Mouse (Mus musculus) A20 (cell line): Measurements from ENCODE around the gene Rpl13a.
A peak's percentile ranks its signal among the peaks of the same experiment; 100 is the strongest.

ENCODE experiments used
- DNase-seq: peaks from one replicate; pipeline ENCODE4 v3.0.0-alpha.2; 2011; ENCODE audit warnings: low read depth, low spot score

The Rpl13a gene

DNA sequence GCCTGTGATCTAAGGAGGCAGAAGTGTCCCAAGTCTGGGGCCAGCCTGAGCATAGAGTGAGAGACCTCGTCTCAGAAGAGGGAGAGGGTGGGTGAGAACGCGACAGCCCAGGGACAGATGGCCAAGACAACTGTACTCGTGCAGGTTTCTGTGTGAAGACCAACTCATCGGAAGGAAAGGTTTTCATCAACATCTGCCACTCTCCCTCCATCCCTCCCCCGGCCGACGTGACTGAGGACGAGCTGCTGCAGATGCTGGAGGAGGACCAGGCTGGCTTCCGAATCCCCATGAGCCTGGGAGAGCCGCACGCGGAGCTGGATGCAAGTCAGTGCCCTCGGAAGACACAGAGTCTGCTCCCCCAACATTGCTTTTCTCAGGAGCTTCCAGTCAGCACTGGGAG lies 28.9 kb upstream of the Rpl13a start:
- no peak for DNase-seq

DNA sequence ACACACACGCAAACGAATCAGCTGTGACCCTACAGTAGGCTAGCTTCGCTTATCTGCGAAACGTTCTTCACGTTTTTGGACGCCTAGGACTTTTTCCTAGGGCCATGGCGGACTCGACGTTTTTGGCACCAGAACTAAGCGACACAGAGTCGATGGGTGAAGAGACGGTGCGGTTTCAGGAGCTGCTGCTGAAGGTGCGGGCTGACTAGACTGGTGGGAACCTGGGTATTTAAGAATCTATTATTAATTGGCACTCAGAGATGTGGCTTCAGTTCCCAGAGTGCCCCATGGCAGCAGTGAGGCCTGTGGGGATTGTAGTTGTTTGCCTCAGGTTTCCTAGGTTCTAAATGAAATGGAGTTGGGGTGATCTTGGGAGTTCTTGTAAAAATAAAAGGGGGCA lies 27.6 kb upstream of the Rpl13a start:
- DNase-seq, result no peak

DNA sequence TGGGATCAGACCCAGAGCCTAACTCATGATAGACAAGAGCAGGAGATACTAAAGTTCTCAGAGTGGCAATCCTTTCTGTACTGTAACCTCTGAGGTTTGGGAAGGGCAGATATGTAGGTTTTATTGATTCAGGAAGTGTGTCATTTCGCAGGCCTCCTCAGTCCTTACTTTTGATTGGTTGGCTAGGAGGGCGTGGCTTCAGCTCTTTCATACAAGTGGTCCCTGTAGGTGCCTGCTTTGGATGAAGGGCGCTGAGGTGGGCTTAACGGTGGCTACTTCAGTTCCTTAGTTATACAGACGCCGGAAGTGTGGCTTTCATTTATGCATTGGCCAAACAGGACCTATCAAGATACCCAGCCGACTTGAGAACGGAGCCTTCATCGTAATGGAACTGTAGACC lies 27.0 kb upstream of the Rpl13a start:
- no peak for DNase-seq

DNA sequence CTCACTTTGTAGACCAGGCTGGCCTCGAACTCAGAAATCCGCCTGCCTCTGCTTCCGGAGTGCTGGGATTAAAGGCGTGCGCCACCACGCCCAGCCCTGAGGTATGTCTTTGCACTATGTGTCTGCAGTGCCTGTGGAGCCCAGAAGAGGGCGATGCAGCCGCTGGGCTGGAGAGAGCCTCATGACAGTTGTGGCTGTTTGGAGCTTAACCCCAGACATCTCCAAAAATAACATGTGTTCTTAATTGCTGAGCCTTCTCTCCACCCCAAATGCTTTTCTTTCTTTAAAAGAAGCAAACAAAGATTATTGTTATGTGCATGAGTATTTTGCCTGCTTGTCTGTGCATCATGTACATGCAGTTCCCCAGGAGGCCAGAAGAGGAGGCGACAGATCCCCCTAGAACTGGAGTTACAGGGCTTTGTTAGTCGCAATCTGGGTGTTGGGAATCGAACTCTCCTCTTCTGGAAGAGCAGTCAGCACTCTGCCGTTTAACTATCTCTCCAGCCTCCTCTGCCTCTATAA lies 26.5 kb upstream of the Rpl13a start:
- peak; percentile 94 for DNase-seq

DNA sequence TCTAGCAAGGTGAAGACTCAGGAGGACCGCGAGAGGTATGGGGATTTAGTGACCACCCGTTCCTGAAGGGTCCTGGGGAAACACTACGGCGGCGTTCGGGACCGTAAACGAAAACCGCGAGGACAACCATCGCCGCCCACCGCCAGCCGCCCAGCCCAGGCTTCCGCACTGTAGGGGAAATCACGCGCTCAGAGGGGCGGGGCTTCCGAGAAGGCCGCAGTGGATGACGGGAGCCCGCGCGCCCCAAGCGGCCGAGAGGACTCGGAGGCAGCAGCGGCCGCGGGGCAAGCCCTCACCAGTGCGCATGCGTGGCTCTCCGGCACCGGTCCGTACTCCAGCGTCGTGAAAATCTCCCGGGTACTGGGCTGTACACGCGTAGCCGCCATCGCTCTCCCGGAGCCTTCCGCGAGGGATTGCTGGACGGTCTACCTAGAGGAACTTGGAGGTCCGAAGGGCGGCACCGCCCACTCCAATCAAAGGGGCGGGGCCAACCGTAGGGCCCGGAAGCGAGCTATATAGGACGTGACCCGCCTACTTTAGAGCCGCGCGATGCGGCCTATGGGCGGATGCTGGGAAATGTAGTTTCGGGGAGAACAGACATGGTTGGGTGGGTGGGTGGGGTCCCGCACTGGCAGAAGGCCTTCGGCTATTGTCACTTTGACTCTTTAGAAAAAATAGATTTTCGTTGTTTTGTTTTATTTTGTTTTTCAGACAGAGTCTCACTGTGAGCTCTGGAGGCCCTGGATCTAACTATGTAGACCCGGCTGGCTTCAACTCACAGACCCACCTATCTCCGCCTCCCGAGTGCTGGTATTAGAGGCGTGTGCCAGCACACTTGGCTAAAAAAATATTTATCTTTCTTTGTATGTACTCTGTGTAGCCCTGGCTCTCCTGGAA lies 25.8 kb upstream of the Rpl13a start, which contains the start of the genes Pih1d1 and Aldh16a1:
Gene Pih1d1 (plus strand): TSS at position 208 of the 897 bp plus-strand sequence.
Gene Aldh16a1 (minus strand): TSS at position 489 of the 897 bp plus-strand sequence.
- DNase-seq, result peak; percentile 98

DNA sequence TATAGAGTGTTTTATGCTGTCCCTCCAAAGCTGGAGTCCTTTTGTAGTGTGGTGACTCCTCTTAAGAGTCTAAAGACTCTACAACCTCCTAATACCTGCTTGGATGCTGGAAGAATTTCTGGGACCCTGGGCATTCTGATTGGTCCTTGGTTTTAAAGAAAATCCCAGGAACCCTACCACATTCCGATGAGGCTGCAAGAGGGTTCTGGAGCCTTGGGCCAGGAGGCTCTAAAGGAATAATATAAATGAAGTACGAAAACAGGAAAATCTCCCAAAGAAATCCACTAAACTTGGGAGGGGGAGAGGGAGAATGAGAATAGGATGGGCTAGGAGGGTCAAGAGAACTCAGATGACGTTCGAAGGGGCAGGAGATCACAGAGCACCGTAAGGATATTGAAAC lies 25.0 kb upstream of the Rpl13a start:
- no peak for DNase-seq

DNA sequence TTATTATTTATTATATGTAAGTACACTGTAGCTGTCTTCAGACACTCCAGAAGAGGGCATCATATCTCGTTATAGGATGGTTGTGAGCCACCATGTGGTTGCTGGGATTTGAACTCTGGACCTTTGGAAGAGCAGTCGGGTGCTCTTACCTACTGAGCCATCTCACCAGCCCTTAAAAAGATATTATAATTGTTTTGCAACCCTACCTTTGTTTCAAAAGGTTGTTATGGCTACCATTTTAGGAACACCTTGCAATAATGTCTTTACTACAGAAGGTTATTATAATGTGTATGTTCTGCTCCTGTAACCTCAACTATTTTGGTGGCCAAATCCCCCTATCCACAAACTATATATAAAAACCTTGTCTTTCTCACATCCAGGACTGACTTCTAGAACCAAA lies 24.5 kb upstream of the Rpl13a start:
- DNase-seq, result peak; percentile 43

DNA sequence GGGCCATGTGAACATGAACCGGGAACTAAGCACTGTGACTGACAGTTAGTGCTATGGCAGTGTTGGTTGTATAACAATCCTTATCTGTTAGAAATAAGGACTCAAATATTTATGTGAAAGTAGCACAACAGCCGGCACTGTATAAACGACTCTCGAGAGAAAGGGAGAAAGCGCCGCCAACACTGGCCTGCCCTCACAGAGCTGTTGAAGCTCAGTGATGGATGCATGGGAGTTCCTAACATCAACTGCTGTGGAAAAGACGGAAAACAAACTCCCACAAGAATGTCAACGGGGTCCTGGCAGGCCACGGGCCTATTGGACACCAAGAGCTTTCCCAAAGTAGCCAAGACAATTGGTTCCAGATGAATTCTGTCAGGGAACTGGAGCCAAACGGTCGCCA lies 22.7 kb upstream of the Rpl13a start:
- no peak for DNase-seq

DNA sequence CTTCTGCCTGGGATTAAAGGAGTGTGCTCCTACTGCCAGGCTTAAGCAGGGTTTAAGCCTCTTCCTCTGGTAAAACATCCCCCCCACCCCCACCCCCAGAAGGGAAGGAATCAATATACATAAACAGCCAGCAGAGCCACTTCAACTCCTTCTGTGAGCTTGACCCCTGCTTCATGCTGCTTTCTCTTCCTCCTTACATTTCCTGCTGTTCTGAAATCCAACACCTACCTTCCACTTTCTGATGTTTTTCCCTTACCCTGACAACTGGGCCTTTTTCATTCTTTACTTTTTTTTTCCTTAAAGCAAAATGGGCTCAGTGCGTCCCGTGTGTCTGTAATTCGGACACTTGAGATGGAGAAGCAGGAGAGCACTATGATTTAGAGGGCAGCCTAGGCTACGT lies 21.8 kb upstream of the Rpl13a start:
- DNase-seq, result peak; percentile 62

DNA sequence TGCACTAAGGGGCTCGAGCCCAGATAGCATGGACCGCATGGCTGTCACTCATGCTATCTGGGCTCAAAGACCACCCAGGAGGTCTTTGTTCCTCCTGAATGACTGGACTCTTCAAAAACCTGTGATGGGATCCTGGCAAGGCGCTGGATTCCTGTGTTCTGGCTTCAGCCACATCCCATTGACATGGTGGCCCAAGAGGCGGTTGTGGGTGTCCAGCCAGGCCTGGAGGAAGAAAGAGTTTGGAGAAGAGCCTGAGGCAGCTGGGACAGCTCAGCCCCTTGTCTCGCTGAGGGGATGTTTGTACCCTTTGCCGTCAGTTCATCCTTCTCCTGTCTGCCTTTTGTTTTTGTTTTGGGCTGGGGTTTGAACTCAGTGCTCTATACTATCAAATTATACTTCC lies 21.0 kb upstream of the Rpl13a start:
- DNase-seq, result no peak

DNA sequence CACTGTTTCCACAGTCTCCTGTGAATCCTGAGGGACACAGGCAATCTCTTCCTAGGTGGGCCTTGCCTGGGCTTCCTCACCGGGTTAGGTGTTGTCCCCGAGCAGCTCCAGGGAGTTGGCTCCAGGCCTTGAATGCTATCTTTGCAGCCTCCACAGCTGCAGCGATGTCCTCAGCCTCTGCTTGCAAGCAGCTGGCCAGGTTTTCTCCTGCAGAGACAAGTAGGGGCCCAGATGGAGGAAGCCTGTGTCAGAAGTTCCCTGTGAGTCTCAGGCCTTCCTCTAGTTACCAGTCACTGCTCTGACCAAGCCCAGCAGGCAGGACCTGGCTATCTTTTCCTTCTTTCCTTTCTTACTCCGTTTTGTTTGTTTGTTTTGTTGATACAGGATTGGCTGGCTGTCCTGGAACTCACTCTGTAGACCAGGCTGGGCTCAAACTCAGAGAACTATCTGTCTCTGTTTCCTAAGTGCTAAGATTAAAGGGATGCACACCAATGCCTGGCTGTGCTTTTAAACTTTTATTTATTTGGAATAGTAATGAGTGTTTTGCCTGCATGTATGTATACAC lies 20.1 kb upstream of the Rpl13a start:
- DNase-seq, result no peak

DNA sequence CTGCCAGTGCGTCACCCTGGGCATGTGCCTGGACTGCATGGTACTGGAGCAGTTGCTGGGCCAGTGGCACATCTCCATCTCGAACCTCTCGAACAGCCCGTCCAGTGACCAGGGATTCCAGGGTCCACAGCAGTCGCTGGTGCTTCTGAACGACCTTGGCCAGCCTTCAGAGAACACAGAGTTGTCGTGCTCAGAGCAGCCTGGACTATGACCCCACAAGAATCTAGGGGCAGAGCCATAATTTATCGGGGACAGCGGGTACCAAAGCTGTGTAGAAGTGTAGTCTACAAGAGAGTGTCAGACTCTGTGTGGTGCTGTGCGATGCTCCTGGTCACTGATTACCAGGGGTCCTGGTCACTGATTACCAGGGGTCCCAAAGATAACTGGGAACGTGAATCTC lies 19.3 kb upstream of the Rpl13a start:
- DNase-seq, result no peak

DNA sequence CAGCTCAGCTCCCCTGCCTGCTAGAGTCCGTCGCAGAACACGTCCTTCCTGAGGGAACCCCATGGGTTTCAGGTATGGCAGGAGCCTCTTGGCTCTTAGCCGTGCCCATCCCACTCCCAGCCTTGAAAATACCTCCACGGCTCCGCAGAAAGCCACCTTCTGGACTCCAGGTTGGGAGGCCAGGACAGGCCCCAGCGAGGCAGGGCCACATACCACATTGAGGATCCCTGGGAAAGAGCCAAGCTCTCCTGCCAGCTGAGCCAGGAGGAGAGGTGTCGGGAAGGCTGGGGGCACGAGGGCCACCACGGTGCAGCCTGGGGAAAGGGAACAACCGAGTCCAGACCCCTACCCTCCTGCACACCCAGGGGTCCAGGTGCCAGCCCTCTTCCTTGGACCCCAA lies 18.7 kb upstream of the Rpl13a start:
- DNase-seq, result no peak

DNA sequence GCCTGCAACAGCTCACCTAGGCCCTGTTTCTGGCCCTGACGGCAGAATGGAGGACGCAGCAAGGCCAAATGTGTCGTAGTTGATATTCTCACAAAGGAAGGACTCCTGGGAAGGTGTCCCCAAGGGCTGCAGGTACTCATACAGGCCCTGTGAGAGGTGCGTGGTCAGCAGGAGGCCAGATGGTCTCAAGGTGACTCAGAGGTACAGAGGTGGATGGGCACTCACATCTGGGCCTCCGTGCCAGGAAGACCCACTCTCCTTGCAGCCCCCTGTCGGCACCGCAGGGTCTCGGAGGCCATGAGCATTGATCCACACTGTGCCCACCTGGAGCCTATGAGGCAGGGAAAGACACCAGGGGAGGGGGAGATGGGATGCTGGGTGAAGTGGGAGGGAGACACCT lies 16.9 kb upstream of the Rpl13a start:
- no peak for DNase-seq

DNA sequence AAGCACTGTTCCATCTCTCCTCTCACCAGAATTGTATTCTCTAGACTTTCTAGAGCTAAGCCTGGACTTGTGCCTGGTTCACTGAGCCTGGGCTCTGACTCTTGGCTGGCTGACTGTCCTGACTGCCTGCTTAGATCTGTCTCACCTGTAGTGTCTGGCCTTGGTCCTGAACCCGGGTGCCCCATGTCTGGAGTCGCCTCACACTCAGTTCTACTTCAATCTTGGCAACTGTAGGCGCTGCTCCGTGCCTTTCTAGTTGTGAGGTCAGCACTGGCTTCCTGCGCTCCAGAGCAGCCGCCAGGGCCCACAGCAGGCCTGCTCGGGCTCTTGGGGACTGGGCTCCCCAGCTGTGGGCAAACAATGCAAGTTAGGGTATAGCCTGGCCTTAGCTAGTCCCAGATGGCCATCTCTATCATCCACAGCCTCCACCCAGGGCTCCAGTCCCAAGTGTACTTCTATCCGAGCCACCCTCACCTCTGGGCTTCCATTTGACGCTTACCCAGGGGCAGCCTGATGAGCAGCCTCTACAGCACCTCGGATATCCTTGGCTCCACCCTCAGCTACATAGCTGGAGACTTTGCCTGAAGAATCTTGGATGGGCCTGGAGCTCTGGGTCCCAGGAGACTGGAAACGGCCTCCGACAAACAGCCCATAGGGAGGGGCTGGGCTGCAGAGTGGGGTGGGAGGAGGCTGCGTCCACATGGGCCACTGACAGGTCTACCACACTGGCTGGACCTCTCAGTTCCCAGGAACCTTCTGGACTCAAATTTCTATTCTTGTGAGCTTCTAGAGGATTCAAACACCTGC lies 16.0 kb upstream of the Rpl13a start:
- DNase-seq, result no peak

DNA sequence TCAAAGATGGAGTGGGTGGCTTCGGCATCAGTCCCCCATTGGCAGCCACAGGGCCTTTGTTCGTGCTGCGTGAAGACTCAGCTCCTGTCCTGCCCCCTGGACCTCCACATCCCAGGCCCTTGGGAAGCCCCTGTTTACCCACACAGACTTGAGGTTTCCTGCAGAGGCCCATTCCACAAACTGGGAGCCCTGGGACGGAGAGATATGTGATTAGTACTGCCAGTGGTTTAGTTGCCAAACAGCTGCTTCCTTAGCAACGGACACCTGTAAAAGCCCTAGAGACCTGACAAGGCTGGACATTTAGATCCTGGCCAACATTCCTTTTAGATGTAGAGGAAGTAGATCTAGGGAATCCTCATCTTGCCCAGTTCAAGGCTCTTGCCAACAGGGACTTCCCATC lies 13.4 kb upstream of the Rpl13a start:
- no peak for DNase-seq

DNA sequence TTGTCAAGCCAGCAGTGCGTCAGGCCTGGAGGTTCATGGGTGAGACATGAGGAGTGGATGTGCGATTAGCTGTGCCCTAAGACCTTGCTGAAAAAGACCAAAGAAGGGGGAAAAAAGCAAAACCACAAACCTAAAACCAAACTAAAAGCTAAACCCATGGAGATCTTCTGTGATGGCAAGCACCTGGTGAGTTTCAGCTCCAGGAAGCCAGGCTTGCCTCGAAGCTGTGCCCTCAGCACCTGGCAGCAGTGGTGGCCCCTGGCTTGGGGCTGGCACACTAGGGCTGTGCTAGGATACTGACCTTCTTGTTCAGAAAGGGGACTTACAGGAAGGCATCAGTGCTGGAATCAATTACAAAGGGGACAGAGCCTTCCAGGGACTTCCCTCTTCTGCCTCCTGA lies 12.8 kb upstream of the Rpl13a start:
- DNase-seq, result no peak

DNA sequence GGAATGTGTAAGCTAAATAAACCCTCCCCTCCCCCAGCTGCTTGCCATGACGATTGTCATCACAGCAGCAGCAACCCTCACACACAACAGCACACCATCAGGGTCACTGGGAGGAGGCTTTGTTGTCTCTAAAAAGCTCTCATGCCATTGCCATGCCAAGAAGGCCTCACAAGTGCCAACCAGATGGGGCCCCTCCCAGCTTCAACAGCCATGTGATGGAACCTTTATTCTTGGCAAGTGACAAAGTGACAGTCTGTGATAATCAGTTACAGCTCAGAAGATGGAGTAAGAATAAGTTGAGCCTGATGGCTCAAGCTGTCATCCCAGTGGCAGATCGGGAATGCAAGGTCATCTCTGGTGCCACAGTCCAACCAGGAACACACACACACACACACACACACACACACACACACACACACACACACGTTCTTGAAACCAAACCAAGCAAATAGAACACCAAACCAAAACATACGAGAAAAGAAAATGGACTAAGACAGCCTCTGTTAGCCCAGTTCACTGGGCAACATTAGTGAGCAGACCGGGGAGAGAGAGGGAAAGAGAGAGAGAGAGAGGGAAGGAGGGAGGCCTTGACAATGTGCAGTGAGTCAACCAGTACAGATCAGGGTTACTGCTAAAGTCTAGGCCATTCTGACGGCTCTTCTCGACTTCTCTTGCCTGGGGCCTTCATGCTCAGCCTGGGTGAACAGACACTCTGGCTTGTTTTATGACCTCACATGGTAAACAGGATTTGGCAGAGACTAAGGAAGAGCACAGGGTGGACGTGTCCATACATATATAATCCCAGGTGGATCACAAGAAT lies 11.6 kb upstream of the Rpl13a start:
- no peak for DNase-seq

DNA sequence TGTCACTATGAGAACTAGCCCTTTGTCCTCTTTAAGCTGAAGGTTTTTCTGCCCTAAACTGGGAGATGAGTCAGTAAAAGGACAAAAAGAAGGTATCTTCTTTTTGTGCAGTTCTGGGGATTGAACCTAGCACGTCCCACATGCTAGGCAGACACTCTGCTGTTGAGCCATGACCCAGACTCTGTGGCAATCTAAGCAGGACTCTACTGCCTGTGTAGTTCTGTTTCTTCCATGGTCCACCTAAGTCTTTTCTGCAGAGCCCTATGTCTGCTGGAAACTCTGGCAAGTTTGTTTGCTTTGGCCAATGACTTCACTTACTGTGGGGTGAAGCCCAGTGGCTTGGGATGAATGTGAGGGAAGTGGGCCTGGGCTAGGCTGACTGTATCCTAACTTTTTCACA lies 9.8 kb upstream of the Rpl13a start:
- no peak for DNase-seq

DNA sequence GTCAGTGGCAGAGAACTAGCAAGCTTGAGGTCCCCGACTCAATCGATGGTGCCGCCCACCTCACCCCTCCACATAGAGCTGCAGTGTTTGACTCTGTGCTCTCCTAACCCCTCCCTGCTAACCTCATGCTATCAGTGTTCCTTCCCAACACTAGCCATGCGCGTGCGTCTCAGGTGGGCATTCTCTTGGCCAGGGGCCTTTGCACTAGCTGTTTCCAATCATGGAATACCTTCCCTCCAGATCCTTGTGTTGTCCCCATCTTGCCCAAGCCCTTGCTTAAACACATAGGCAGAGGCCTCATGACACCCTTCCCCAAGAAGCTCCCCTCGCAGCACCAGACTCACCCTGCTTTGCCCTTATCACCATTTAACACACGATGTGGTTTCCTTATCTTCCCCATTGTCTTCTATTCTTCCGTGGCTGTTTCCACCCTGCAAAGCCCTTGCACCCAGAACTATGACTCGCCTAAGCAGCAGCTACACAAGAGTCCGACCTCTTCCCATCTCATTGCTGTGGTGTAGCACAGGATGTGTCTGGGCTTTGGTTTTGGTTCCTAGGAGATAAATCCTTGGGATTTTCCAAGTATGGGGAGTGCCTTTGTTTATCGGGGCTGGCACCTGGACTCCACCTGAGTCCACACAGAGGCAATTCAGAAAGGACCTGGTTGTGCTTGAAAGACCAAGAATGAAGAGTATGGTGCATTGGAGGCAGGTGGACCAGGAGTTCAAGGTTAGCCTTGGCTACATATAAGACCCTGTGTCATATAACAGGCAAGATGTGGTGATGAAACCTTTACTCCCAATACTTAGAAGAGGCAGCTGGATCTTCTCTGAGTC lies 8.8 kb upstream of the Rpl13a start:
- DNase-seq, result no peak
